Mouse (Mus musculus) G1E (cell line): Measurements from ENCODE around the gene Pax7.

Source experiments
- CTCF ChIP-seq: IDR thresholded peaks from 2 replicates; pipeline ENCODE4 v1.5.1; 2012; ENCODE audit warnings: low read depth, low read length, inconsistent platforms, mixed read lengths
- GATA1 ChIP-seq: IDR thresholded peaks from 2 replicates; pipeline ENCODE4 v1.6.1; 2012; ENCODE audit warnings: borderline replicate concordance, low read length, inconsistent platforms, mixed read lengths
- GATA2 ChIP-seq: IDR thresholded peaks from 2 replicates; pipeline ENCODE4 v1.6.1; 2012; ENCODE audit warnings: low read depth, low read length, inconsistent platforms, borderline replicate concordance
- TAL1 ChIP-seq: conservative IDR thresholded peaks from 2 replicates; pipeline ENCODE4 v1.6.1; 2012; ENCODE audit warnings: low read depth, low read length, inconsistent platforms, mixed read lengths

- TF ChIP-seq CTCF, result no peak
- TF ChIP-seq TAL1, result no peak
- no peak for TF ChIP-seq GATA1
- no peak for TF ChIP-seq GATA2
These were observed 10.1 kb upstream of the Pax7 start for GRCm38 (mm10) chr4:139843456-139843855.
